Mouse (Mus musculus) neural tube, embryonic 14.5 days (tissue): ENCODE results near the gene Nfia. TPM values are rescaled to one million over a fixed set of nuclear protein-coding genes. Genes with fewer than 3 reads are reported as not detected.

Source experiments
- ATAC-seq: fragments of 200-750 bp; cut with Nextera tagmentation; 2 replicates; pipeline ENCODE4 v1.8.0; 2017; ENCODE audit warnings: low read depth, mild to moderate bottlenecking, moderate TSS enrichment, moderate library complexity
- H3K27ac ChIP-seq: fragments of 300-500 bp; sonication (generic); 2 replicates; pipeline ENCODE4 v1.5.1; 2014; ENCODE audit warnings: low read depth, mild to moderate bottlenecking, control low read depth, low read length, moderate library complexity, mixed read lengths
- H3K27me3 ChIP-seq: fragments of 300-500 bp; sonication (generic); 2 replicates; pipeline ENCODE4 v1.6.1; 2014; ENCODE audit warnings: low read length; ENCODE audit not compliant: control insufficient read depth, insufficient read depth
- H3K36me3 ChIP-seq: fragments of 300-500 bp; sonication (generic); 2 replicates; pipeline ENCODE4 v1.6.1; 2014; ENCODE audit warnings: low read length, mixed read lengths; ENCODE audit not compliant: control insufficient read depth, insufficient read depth
- H3K4me1 ChIP-seq: fragments of 300-500 bp; sonication (generic); 2 replicates; pipeline ENCODE4 v1.6.1; 2014; ENCODE audit warnings: low read length; ENCODE audit not compliant: control insufficient read depth, insufficient read depth
- H3K4me2 ChIP-seq: fragments of 300-500 bp; sonication (generic); 2 replicates; pipeline ENCODE4 v1.6.1; 2014; ENCODE audit warnings: mild to moderate bottlenecking, low read depth, low read length, control low read depth
- H3K4me3 ChIP-seq: fragments of 300-500 bp; sonication (generic); 2 replicates; pipeline ENCODE4 v1.5.1; 2014; ENCODE audit warnings: low read depth, low read length, control low read depth, mixed read lengths
- H3K9ac ChIP-seq: fragments of 300-500 bp; sonication (generic); replicated peaks from 2 replicates; pipeline ENCODE4 v1.6.1; 2014; ENCODE audit warnings: low read depth, mild to moderate bottlenecking, control low read depth, low read length, mixed read lengths
- H3K9me3 ChIP-seq: fragments of 300-500 bp; sonication (generic); 2 replicates; pipeline ENCODE4 v1.6.1; 2016; ENCODE audit warnings: low read length; ENCODE audit not compliant: control insufficient read depth
- WGBS: fragments of 180-500 bp; shearing (Covaris S2); extraction: QIAGEN DNeasy Blood & Tissue Kit; methylation state at CpG from one replicate; pipeline ENCODE4 v1.1.7; 2014; 5-methylcytosine and 5-hydroxymethylcytosine counted together
- polyA plus RNA-seq: library from polyadenylated mRNA; unstranded; fragments of >200 nt; fragmentation: Nextera tagmentation; extraction: Ambion mirVana; gene quantifications from 2 replicates; pipeline ENCODE4 v1.2.1, GENCODE M21; 2014

Nfia gene
- polyA plus RNA-seq, 1 experiment from 2014 or later, result 50.0 TPM

- Histone ChIP-seq H3K4me1 (peaks cover 3% of the 10 kb centered on the region; the same call in 1 of the 2 replicates), H3K27me3 (no peaks in the 10 kb centered on the region), H3K27ac (no peak overlapping the region), H3K9ac (no peak overlapping the region), H3K4me3 (no peak overlapping the region), H3K9me3 (no peaks in the 10 kb centered on the region), H3K36me3 (no peaks in the 10 kb centered on the region), H3K4me2 (no peak overlapping the region)
- 95% methylated on average over 8 of the region's 8 CpGs for WGBS
- ATAC-seq, result no peak
Observed at GRCm38 (mm10) chr4:97855712-97856420, 83.3 kb downstream of the Nfia start.

- H3K27me3 ChIP-seq, result no peaks in the 10 kb centered on the region
- H3K4me2 ChIP-seq, result no peak overlapping the region
- peaks cover 3% of the 10 kb centered on the region; the same call in 1 of the 2 replicates for H3K4me1 ChIP-seq
- no peak for ATAC-seq
- no peaks in the 10 kb centered on the region for H3K9me3 ChIP-seq
- H3K9ac ChIP-seq, result no peak overlapping the region
- H3K36me3 ChIP-seq, result no peaks in the 10 kb centered on the region
- H3K4me3 ChIP-seq, result no peak overlapping the region
- no peak overlapping the region for H3K27ac ChIP-seq
- 11% methylated on average over 2 of the region's 2 CpGs for WGBS
Observed at GRCm38 (mm10) chr4:97857549-97857948, 85.0 kb downstream of the Nfia start.

- ATAC-seq, result no peak
- Histone ChIP-seq H3K4me2 (no peak overlapping the region), H3K27ac (peak overlapping the region; percentile 35; the same call in 1 of the 2 replicates), H3K36me3 (no peaks in the 10 kb centered on the region), H3K4me1 (peaks cover 3% of the 10 kb centered on the region; the same call in 1 of the 2 replicates), H3K9me3 (no peaks in the 10 kb centered on the region), H3K27me3 (no peaks in the 10 kb centered on the region), H3K9ac (no peak overlapping the region), H3K4me3 (no peak overlapping the region)
- 63% methylated on average over 4 of the region's 4 CpGs for WGBS
Observed at GRCm38 (mm10) chr4:97859431-97859830, 86.9 kb downstream of the Nfia start.

GRCm38 (mm10) chr4:97860376-97860775 lies 87.8 kb downstream of the Nfia start:
- Histone ChIP-seq H3K36me3 (no peaks in the 10 kb centered on the region), H3K4me3 (no peak overlapping the region), H3K4me1 (peaks cover 3% of the 10 kb centered on the region; the same call in 1 of the 2 replicates), H3K27ac (no peak overlapping the region), H3K4me2 (no peak overlapping the region), H3K9ac (no peak overlapping the region), H3K9me3 (no peaks in the 10 kb centered on the region), H3K27me3 (no peaks in the 10 kb centered on the region)
- whole genome bisulfite sequencing, result 64% methylated on average over 3 of the region's 3 CpGs
- ATAC-seq, result no peak

- 93% methylated on average over 8 of the region's 8 CpGs for WGBS
- no peak overlapping the region for H3K4me2 ChIP-seq
- H3K9me3 ChIP-seq, result no peaks in the 10 kb centered on the region
- no peaks in the 10 kb centered on the region for H3K27me3 ChIP-seq
- ATAC-seq, result no peak
- no peak overlapping the region for H3K9ac ChIP-seq
- H3K36me3 ChIP-seq, result no peaks in the 10 kb centered on the region
- peaks cover 3% of the 10 kb centered on the region; the same call in 1 of the 2 replicates for H3K4me1 ChIP-seq
- no peak overlapping the region for H3K27ac ChIP-seq
- H3K4me3 ChIP-seq, result no peak overlapping the region
Observed at GRCm38 (mm10) chr4:97860791-97861344, 88.3 kb downstream of the Nfia start.

GRCm38 (mm10) chr4:97862379-97862778 lies 89.8 kb downstream of the Nfia start:
- 77% methylated on average over 6 of the region's 6 CpGs for WGBS
- ATAC-seq, result no peak

GRCm38 (mm10) chr4:97864276-97864675 lies 91.7 kb downstream of the Nfia start:
- Histone ChIP-seq H3K9me3 (no peaks in the 10 kb centered on the region), H3K4me1 (no peaks in the 10 kb centered on the region; the same call in 1 of the 2 replicates), H3K36me3 (no peaks in the 10 kb centered on the region), H3K27me3 (no peaks in the 10 kb centered on the region), H3K9ac (no peak overlapping the region), H3K4me2 (no peak overlapping the region), H3K4me3 (no peak overlapping the region), H3K27ac (no peak overlapping the region)
- 92% methylated on average over 2 of the region's 2 CpGs for WGBS
- no peak for ATAC-seq

More at GRCm38 (mm10) chr4:97862379-97862778, 89.8 kb downstream of the Nfia start:
- no peak overlapping the region for H3K4me2 ChIP-seq
- no peak overlapping the region for H3K9ac ChIP-seq
- H3K4me3 ChIP-seq, result no peak overlapping the region
- no peak overlapping the region for H3K27ac ChIP-seq
- H3K36me3 ChIP-seq, result no peaks in the 10 kb centered on the region
- H3K4me1 ChIP-seq, result peaks cover 3% of the 10 kb centered on the region; the same call in 1 of the 2 replicates
- no peaks in the 10 kb centered on the region for H3K9me3 ChIP-seq
- no peaks in the 10 kb centered on the region for H3K27me3 ChIP-seq

- Histone ChIP-seq H3K4me2 (no peak overlapping the region), H3K4me1 (0 out of 2 replicates have a peak, but pooled peaks cover 3% of the 10 kb centered on the region), H3K4me3 (no peak overlapping the region), H3K9ac (no peak overlapping the region), H3K27me3 (no peaks in the 10 kb centered on the region), H3K9me3 (no peaks in the 10 kb centered on the region), H3K27ac (no peak overlapping the region), H3K36me3 (no peaks in the 10 kb centered on the region)
- ATAC-seq, result peak; percentile 44; the same call in 1 of the 2 replicates
- WGBS, result 31% methylated on average over 3 of the region's 3 CpGs
Observed at GRCm38 (mm10) chr4:97865410-97865953, 92.9 kb downstream of the Nfia start.

- H3K27ac ChIP-seq, result no peak overlapping the region
- H3K4me1 ChIP-seq, result peaks cover 8% of the 10 kb centered on the region
- WGBS, result 71% methylated on average over 5 of the region's 5 CpGs
- H3K4me2 ChIP-seq, result no peak overlapping the region
- H3K27me3 ChIP-seq, result no peaks in the 10 kb centered on the region
- no peaks in the 10 kb centered on the region for H3K36me3 ChIP-seq
- H3K9ac ChIP-seq, result no peak overlapping the region
- no peak for ATAC-seq
- no peak overlapping the region for H3K4me3 ChIP-seq
- no peaks in the 10 kb centered on the region for H3K9me3 ChIP-seq
Observed at GRCm38 (mm10) chr4:97866463-97866862, 93.9 kb downstream of the Nfia start.
